Mouse (Mus musculus) limb, embryonic 14.5 days (tissue): ENCODE measurements around the gene A630076J17Rik. TPM values are rescaled to one million over a fixed set of nuclear protein-coding genes. Genes with fewer than 3 reads are reported as not detected.

ENCODE experiments used
- ATAC-seq: fragments of 200-750 bp; cut with Nextera tagmentation; 2 replicates; pipeline ENCODE4 v1.8.0; 2017; ENCODE audit warnings: low read depth, moderate number of reproducible peaks, moderate TSS enrichment; ENCODE audit not compliant: low FRiP score
- DNase-seq: peaks from one replicate; pipeline ENCODE4 v3.0.0-alpha.2; 2015; ENCODE audit warnings: low spot score
- H3K27ac ChIP-seq: fragments of 300-500 bp; sonication (generic); replicated peaks from 2 replicates; pipeline ENCODE4 v1.5.1; 2014; ENCODE audit warnings: low read depth, mild to moderate bottlenecking, low read length, moderate library complexity, mixed read lengths
- H3K27me3 ChIP-seq: fragments of 300-500 bp; sonication (generic); 2 replicates; pipeline ENCODE4 v1.6.1; 2014; ENCODE audit warnings: low read length, mixed read lengths; ENCODE audit not compliant: control insufficient read depth, insufficient read depth
- H3K36me3 ChIP-seq: fragments of 300-500 bp; sonication (generic); 2 replicates; pipeline ENCODE4 v1.6.1; 2014; ENCODE audit warnings: mild to moderate bottlenecking, low read length, moderate library complexity, mixed read lengths; ENCODE audit not compliant: control insufficient read depth, insufficient read depth
- H3K4me1 ChIP-seq: fragments of 300-500 bp; sonication (generic); 2 replicates; pipeline ENCODE4 v1.6.1; 2014; ENCODE audit warnings: antibody characterized with exemption, low read length, mixed read lengths; ENCODE audit not compliant: control insufficient read depth, insufficient read depth
- H3K4me2 ChIP-seq: fragments of 300-500 bp; sonication (generic); replicated peaks from 2 replicates; pipeline ENCODE4 v1.6.1; 2014; ENCODE audit warnings: low read depth, mild to moderate bottlenecking, low read length, moderate library complexity; ENCODE audit not compliant: severe bottlenecking
- H3K4me3 ChIP-seq: fragments of 300-500 bp; sonication (generic); replicated peaks from 2 replicates; pipeline ENCODE4 v1.5.1; 2014; ENCODE audit warnings: low read length
- H3K9ac ChIP-seq: fragments of 300-500 bp; sonication (generic); 2 replicates; pipeline ENCODE4 v1.6.1; 2014; ENCODE audit warnings: mild to moderate bottlenecking, low read depth, low read length, moderate library complexity; ENCODE audit not compliant: severe bottlenecking
- H3K9me3 ChIP-seq: fragments of 300-500 bp; sonication (generic); 2 replicates; pipeline ENCODE4 v1.6.1; 2016; ENCODE audit warnings: low read length; ENCODE audit not compliant: control insufficient read depth
- POLR2A ChIP-seq: fragments of 200-500 bp; IDR thresholded peaks from 2 replicates; pipeline ENCODE4 v1.8.0; 2012; ENCODE audit warnings: inconsistent platforms, mild to moderate bottlenecking, moderate library complexity, borderline replicate concordance; ENCODE audit not compliant: insufficient read depth, insufficient read length; ENCODE audit errors: extremely low read depth
- WGBS: fragments of 180-500 bp; shearing (Covaris S2); extraction: QIAGEN DNeasy Blood & Tissue Kit; methylation state at CpG from one replicate; pipeline ENCODE4 v1.1.7; 2014; 5-methylcytosine and 5-hydroxymethylcytosine counted together
- polyA plus RNA-seq, 2 experiments: library from polyadenylated mRNA; depleted of rRNA in 1 of 2; stranded (reverse) in 1 of 2; unstranded in 1 of 2; fragments of >200 nt; fragmentation: Nextera tagmentation in 1 of 2; extraction: Ambion mirVana in 1 of 2; gene quantifications; 2 replicates each; pipeline versions ENCODE4 v1.2.1 to v1.2.3; 2012 to 2014

The A630076J17Rik gene
- polyA plus RNA-seq, 2 experiments: not detected

DNA sequence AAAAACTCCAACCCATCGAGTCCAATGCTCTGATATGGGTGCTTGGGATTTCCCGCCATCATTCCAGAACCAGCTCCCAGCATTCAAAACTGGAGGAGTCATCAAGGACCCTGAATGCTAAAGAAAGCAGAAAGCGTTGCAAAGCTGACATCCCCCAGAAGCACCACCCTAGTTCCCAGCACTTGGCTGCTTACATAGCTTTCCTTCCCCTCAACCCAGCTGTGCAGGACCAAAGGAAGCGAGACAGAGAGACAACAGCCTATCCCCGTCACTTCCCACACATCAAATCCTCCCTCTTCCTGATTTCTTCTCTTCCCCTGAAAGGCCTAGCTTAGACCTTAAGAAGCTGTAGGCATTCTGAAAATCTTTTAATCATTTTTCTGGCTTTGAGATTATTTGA lies 44.9 kb downstream of the A630076J17Rik start:
- 78% methylated on average over 5 of the region's 5 CpGs for WGBS
- Histone ChIP-seq H3K27me3 (no peaks in the 10 kb centered on the region), H3K4me1 (peaks cover 8% of the 10 kb centered on the region), H3K36me3 (no peaks in the 10 kb centered on the region), H3K9me3 (no peaks in the 10 kb centered on the region), H3K27ac (no peak overlapping the region), H3K4me2 (no peak overlapping the region), H3K9ac (no peak overlapping the region), H3K4me3 (no peak overlapping the region)
- no peak for ATAC-seq
- no peak for DNase-seq
- no peak for TF ChIP-seq POLR2A

GRCm38 (mm10) chr3:107275996-107276395 lies 45.6 kb downstream of the A630076J17Rik start:
- TF ChIP-seq POLR2A: no peak
- ATAC-seq: no peak
- no peak overlapping the region for H3K4me2 ChIP-seq

GRCm38 (mm10) chr3:107276626-107277025 lies 46.2 kb downstream of the A630076J17Rik start:
- no peak overlapping the region for H3K4me2 ChIP-seq
- 0 out of 2 replicates have a peak, but pooled peaks cover 1% of the 10 kb centered on the region for H3K36me3 ChIP-seq
- H3K4me3 ChIP-seq: no peak overlapping the region
- DNase-seq: no peak
- TF ChIP-seq POLR2A: no peak
- 84% methylated on average over 3 of the region's 3 CpGs for WGBS
- H3K9ac ChIP-seq: no peak overlapping the region
- no peak overlapping the region for H3K27ac ChIP-seq
- no peaks in the 10 kb centered on the region for H3K27me3 ChIP-seq
- H3K9me3 ChIP-seq: no peaks in the 10 kb centered on the region
- H3K4me1 ChIP-seq: peaks cover 8% of the 10 kb centered on the region
- no peak for ATAC-seq

More at GRCm38 (mm10) chr3:107275996-107276395, 45.6 kb downstream of the A630076J17Rik start:
- DNase-seq: no peak
- Histone ChIP-seq H3K27me3 (no peaks in the 10 kb centered on the region), H3K9ac (no peak overlapping the region), H3K4me3 (no peak overlapping the region), H3K36me3 (no peaks in the 10 kb centered on the region), H3K4me1 (peaks cover 8% of the 10 kb centered on the region), H3K9me3 (no peaks in the 10 kb centered on the region), H3K27ac (no peak overlapping the region)
- WGBS: 49% methylated on average over 4 of the region's 4 CpGs

GRCm38 (mm10) chr3:107278479-107279269 lies 48.3 kb downstream of the A630076J17Rik start, which contains the start of gene Lamtor5:
Gene Lamtor5 (plus strand): TSS chr3:107278858.
- peak; percentile 86 for DNase-seq
- 2% methylated on average over 41 of the region's 43 CpGs for WGBS
- H3K36me3 ChIP-seq: peaks cover 8% of the 10 kb centered on the region; the same call in 1 of the 2 replicates
- H3K9ac ChIP-seq: peak within 1 kb of the TSS; percentile 80
- H3K4me1 ChIP-seq: peaks cover 8% of the 10 kb centered on the region
- peak; percentile 90 for ATAC-seq
- no peak for TF ChIP-seq POLR2A
- no peaks in the 10 kb centered on the region for H3K27me3 ChIP-seq
- no peaks in the 10 kb centered on the region for H3K9me3 ChIP-seq
- peak within 1 kb of the TSS; percentile 68 for H3K4me2 ChIP-seq
- H3K27ac ChIP-seq: no peak within 1 kb of the TSS
- peak within 1 kb of the TSS; percentile 94 for H3K4me3 ChIP-seq

Other genes starting within 250 kb of the A630076J17Rik start
- gene Kcna3, start 194.4 kb upstream of the A630076J17Rik start, polyA plus RNA-seq (2012; rRNA removed): 0.69 and 1.1 TPM in 2 replicates
- gene Kcna3, start 194.4 kb upstream of the A630076J17Rik start, polyA plus RNA-seq (2014; fragmentation: Nextera tagmentation; extraction: Ambion mirVana): 1.0 and 1.1 TPM in 2 replicates
- 0.41 and 0.47 TPM in 2 replicates for gene Kcna2, start 129.5 kb upstream of the A630076J17Rik start, polyA plus RNA-seq (2012; rRNA removed)
- gene Kcna2, start 129.5 kb upstream of the A630076J17Rik start, polyA plus RNA-seq (2014; fragmentation: Nextera tagmentation; extraction: Ambion mirVana): 0.25 TPM in 2 replicates
- not detected in 2 replicates for gene Kcna10, start 47.6 kb upstream of the A630076J17Rik start, polyA plus RNA-seq (2012; rRNA removed)
- not detected in 2 replicates for gene Kcna10, start 47.6 kb upstream of the A630076J17Rik start, polyA plus RNA-seq (2014; fragmentation: Nextera tagmentation; extraction: Ambion mirVana)
- 0.45 and 0.47 TPM in 2 replicates for gene Cym, start 8.9 kb upstream of the A630076J17Rik start, polyA plus RNA-seq (2012; rRNA removed)
- gene Cym, start 8.9 kb upstream of the A630076J17Rik start, polyA plus RNA-seq (2014; fragmentation: Nextera tagmentation; extraction: Ambion mirVana): 0.32 and 0.40 TPM in 2 replicates
- 0.37 and 0.72 TPM in 2 replicates for gene Prok1, start 9.1 kb downstream of the A630076J17Rik start, polyA plus RNA-seq (2012; rRNA removed)
- gene Prok1, start 9.1 kb downstream of the A630076J17Rik start, polyA plus RNA-seq (2014; fragmentation: Nextera tagmentation; extraction: Ambion mirVana): 0.10 and 0.19 TPM in 2 replicates
- gene Lamtor5, start 48.2 kb downstream of the A630076J17Rik start, polyA plus RNA-seq (2012; rRNA removed): 87.4 and 101 TPM in 2 replicates
- gene Lamtor5, start 48.2 kb downstream of the A630076J17Rik start, polyA plus RNA-seq (2014; fragmentation: Nextera tagmentation; extraction: Ambion mirVana): 194 and 202 TPM in 2 replicates
- gene Slc16a4, start 60.6 kb downstream of the A630076J17Rik start, polyA plus RNA-seq (2012; rRNA removed): 4.1 and 4.9 TPM in 2 replicates
- 8.0 and 9.5 TPM in 2 replicates for gene Slc16a4, start 60.6 kb downstream of the A630076J17Rik start, polyA plus RNA-seq (2014; fragmentation: Nextera tagmentation; extraction: Ambion mirVana)
- 6.8 and 6.9 TPM in 2 replicates for gene Rbm15, start 103.1 kb downstream of the A630076J17Rik start, polyA plus RNA-seq (2012; rRNA removed)
- 14.0 and 16.3 TPM in 2 replicates for gene Rbm15, start 103.1 kb downstream of the A630076J17Rik start, polyA plus RNA-seq (2014; fragmentation: Nextera tagmentation; extraction: Ambion mirVana)
- 1.4 and 1.8 TPM in 2 replicates for gene Kcnc4, start 228.9 kb downstream of the A630076J17Rik start, polyA plus RNA-seq (2012; rRNA removed)
- 0.29 and 0.36 TPM in 2 replicates for gene Kcnc4, start 228.9 kb downstream of the A630076J17Rik start, polyA plus RNA-seq (2014; fragmentation: Nextera tagmentation; extraction: Ambion mirVana)